Mouse (Mus musculus): ENCODE results near the gene Rab15. TPM values are rescaled to one million over a fixed set of nuclear protein-coding genes. Genes with fewer than 3 reads are reported as not detected.
"Not testable (repeated sequence)": the region's sequence is repeated elsewhere in the genome, so short reads cannot be mapped to it uniquely, and the experiment has no call there.

The Rab15 gene
- total RNA-seq, 2 experiments from 2014 or later, result 1.2 to 1.3 TPM

GRCm38 (mm10) chr12:76819816-76820215 is 2.9 kb downstream of the Rab15 start:
- no peak for DNase-seq
- intact Hi-C loops (cut with DNase I), result no loop called here

GRCm38 (mm10) chr12:76818908-76819307 is 3.8 kb downstream of the Rab15 start:
- intact Hi-C loops (cut with DNase I), result no loop called here
- no peak for DNase-seq

GRCm38 (mm10) chr12:76818120-76818519 is 4.6 kb downstream of the Rab15 start:
- no peak for DNase-seq
- intact Hi-C loops (cut with DNase I), result no loop called here

GRCm38 (mm10) chr12:76817176-76817575 is 5.5 kb downstream of the Rab15 start:
- intact Hi-C loops (cut with DNase I), result no loop called here
- no peak for DNase-seq

GRCm38 (mm10) chr12:76816720-76817119 is 6.0 kb downstream of the Rab15 start:
- intact Hi-C loops (cut with DNase I), result no loop called here
- DNase-seq, result no peak

- intact Hi-C loops (cut with DNase I), result no loop called here
- no peak for DNase-seq
Observed at GRCm38 (mm10) chr12:76814120-76814519, 8.6 kb downstream of the Rab15 start.

GRCm38 (mm10) chr12:76813543-76813942 is 9.2 kb downstream of the Rab15 start:
- no peak for DNase-seq
- intact Hi-C loops (cut with DNase I), result no loop called here

- intact Hi-C loops (cut with DNase I), result no loop called here
- DNase-seq, result no peak
Observed at GRCm38 (mm10) chr12:76811006-76811405, 11.7 kb downstream of the Rab15 start.

- intact Hi-C loops (cut with DNase I), result no loop called here
- DNase-seq, result no peak
Observed at GRCm38 (mm10) chr12:76810491-76810890, 12.2 kb downstream of the Rab15 start.

- no peak for DNase-seq
- intact Hi-C loops (cut with DNase I), result no loop called here
Observed at GRCm38 (mm10) chr12:76807796-76808195, 14.9 kb downstream of the Rab15 start.

- intact Hi-C loops (cut with DNase I), result no loop called here
- DNase-seq, result no peak
Observed at GRCm38 (mm10) chr12:76805056-76805811, 17.5 kb downstream of the Rab15 start.

GRCm38 (mm10) chr12:76803700-76804252 is 18.9 kb downstream of the Rab15 start:
- intact Hi-C loops (cut with DNase I), result loop anchor here (1.0 kb wide), 1 partner anchor 153 kb away; no protein-coding TSS in a partner anchor
- DNase-seq, result peak; percentile 69 to 73

- DNase-seq, result no peak
- intact Hi-C loops (cut with DNase I), result no loop called here
Observed at GRCm38 (mm10) chr12:76803028-76803427, 19.7 kb downstream of the Rab15 start.

GRCm38 (mm10) chr12:76798008-76798720 is 24.5 kb downstream of the Rab15 start:
- intact Hi-C loops (cut with DNase I), result no loop called here
- no peak for DNase-seq

- intact Hi-C loops (cut with DNase I), result no loop called here
Observed at GRCm38 (mm10) chr12:76796938-76797539, 25.7 kb downstream of the Rab15 start.

GRCm38 (mm10) chr12:76795350-76795749 is 27.4 kb downstream of the Rab15 start, which contains the start of gene Gpx2:
Gene Gpx2, minus strand, starts transcription at chr12:76795554.
- DNase-seq, result no peak
- intact Hi-C loops (cut with DNase I), result no loop called here

More at GRCm38 (mm10) chr12:76796938-76797539, 25.7 kb downstream of the Rab15 start:
- DNase-seq, result no peak

GRCm38 (mm10) chr12:76792540-76792939 is 30.2 kb downstream of the Rab15 start:
- intact Hi-C loops (cut with DNase I), result not testable (repeated sequence)

GRCm38 (mm10) chr12:76790446-76791084 is 32.1 kb downstream of the Rab15 start:
- peak; percentile 19 to 24 for DNase-seq
- intact Hi-C loops (cut with DNase I), result no loop called here

More at GRCm38 (mm10) chr12:76792540-76792939, 30.2 kb downstream of the Rab15 start:
- DNase-seq, result not testable (repeated sequence)

- intact Hi-C loops (cut with DNase I), result no loop called here
- no peak for DNase-seq
Observed at GRCm38 (mm10) chr12:76784056-76784619, 38.6 kb downstream of the Rab15 start.
